8 mouse cellular contexts compared by ENCODE assay signal in the genomic region with DNA sequence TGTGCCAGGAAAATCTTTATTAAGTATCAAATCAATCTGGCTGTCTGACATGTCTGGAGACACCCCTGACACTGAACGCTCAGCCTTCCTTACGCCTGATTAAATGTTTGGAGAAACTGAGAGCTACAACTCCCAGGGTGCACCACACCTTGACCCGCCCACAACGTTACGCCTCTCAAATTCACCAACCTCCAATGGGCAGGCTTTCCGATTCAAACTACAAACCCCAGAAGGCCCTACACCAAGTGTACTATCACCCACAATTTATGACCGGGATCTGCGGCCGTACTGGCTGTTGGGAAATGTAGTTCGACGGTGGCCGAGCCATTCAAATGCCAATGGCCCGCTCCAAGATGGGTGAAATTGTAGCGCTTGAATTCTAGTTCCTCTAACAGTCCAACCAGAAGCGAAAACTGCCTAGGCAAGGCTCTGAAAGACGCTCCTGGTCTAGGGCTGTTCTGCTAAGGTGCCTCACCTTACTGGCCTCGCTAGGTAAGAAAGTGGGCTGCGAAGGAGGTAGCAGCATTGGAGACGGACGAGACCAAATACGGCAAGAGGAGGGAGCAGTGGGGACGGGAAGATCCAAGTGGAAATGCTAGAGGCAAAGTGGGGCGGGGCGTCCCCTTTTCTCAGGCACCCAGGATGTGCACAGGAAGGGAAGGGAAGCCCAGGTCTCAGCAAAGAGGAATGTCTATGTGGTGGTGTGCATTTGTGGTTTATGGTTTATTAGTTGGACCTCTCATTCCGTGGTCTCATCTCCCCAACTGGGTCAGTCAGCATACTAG. TPM values are rescaled to one million over a fixed set of nuclear protein-coding genes. Genes with fewer than 3 reads are reported as not detected.
DNase-seq lines count a peak whose midpoint lies in the region; ATAC-seq and TF ChIP-seq lines count a peak whose summit lies in the region.

A gene (plus strand): TSS at position 305 of the 785 bp plus-strand sequence.

- H3K9ac ChIP-seq in kidney, embryonic 14.5 days (ENCODE audit: low read depth, low read length), result peak within 1 kb of the TSS; percentile 60
- peak within 1 kb of the TSS; percentile 59 for H3K9ac ChIP-seq in limb, embryonic 15.5 days

- peaks cover 7% of the 10 kb centered on the region for H3K4me1 ChIP-seq in bone marrow macrophage, adult 2 months (ENCODE audit: control insufficient read depth, insufficient read depth, low read length)
- no peaks in the 10 kb centered on the region for H3K4me1 ChIP-seq in embryonic fibroblast, embryonic 13.5 days (ENCODE audit: control insufficient read depth, insufficient read depth, low read length)
- peaks cover 7% of the 10 kb centered on the region for H3K4me1 ChIP-seq in kidney, embryonic 14.5 days (ENCODE audit: control insufficient read depth, insufficient read depth, low read length)
- H3K4me1 ChIP-seq in limb, embryonic 15.5 days, result peaks cover 13% of the 10 kb centered on the region

- H3K27me3 ChIP-seq in kidney, embryonic 14.5 days (ENCODE audit: control insufficient read depth, insufficient read depth, low read length), result 0 out of 2 replicates have a peak, but pooled peaks cover 2% of the 10 kb centered on the region
- H3K27me3 ChIP-seq in limb, embryonic 15.5 days, result no peaks in the 10 kb centered on the region

- TF ChIP-seq POLR2A in bone marrow macrophage, adult 2 months (IDR thresholded peaks at IDR 0.05; ENCODE audit: borderline replicate concordance, low read depth, low read length), result no peak
- peak; percentile 96 for TF ChIP-seq POLR2A in embryonic fibroblast, embryonic 13.5 days (IDR thresholded peaks at IDR 0.05; ENCODE audit: low read depth, low read length)

- ATAC-seq in kidney, embryonic 14.5 days (ENCODE audit: low FRiP score, low TSS enrichment), result peak; percentile 99
- ATAC-seq in limb, embryonic 15.5 days (ENCODE audit: insufficient number of reproducible peaks, low FRiP score, low TSS enrichment, low read depth), result peak; percentile 99

- peak; percentile 96 for DNase-seq in A20 (ENCODE audit: low read depth, low spot score)
- peak; percentile 97 to 98 for DNase-seq in heart, adult 9 months (ENCODE audit: low spot score in 2 of 2)
- DNase-seq in monocyte, adult 2 months (ENCODE audit: low read depth in 1 of 2, low spot score in 2 of 2), result peak; percentile 90 to 91
- peak; percentile 95 to 96 for DNase-seq in spleen, postnatal 36 days (ENCODE audit: low spot score in 2 of 2)

- 1% methylated on average over 25 of the region's 25 CpGs for WGBS in kidney, embryonic 14.5 days
- WGBS in limb, embryonic 15.5 days, result under 1% methylated on average over 25 of the region's 25 CpGs

- peak within 1 kb of the TSS; percentile 93 for H3K4me3 ChIP-seq in bone marrow macrophage, adult 2 months (ENCODE audit: insufficient read depth, low read length)
- H3K4me3 ChIP-seq in embryonic fibroblast, embryonic 13.5 days (ENCODE audit: insufficient read depth, low read length), result peak within 1 kb of the TSS; percentile 89
- H3K4me3 ChIP-seq in kidney, embryonic 14.5 days (ENCODE audit: low read length), result peak within 1 kb of the TSS; percentile 70
- peak within 1 kb of the TSS; percentile 69 for H3K4me3 ChIP-seq in limb, embryonic 15.5 days

- H3K9me3 ChIP-seq in kidney, embryonic 14.5 days (ENCODE audit: control insufficient read depth, low read length), result no peaks in the 10 kb centered on the region
- no peaks in the 10 kb centered on the region for H3K9me3 ChIP-seq in limb, embryonic 15.5 days

- peaks cover 16% of the 10 kb centered on the region for H3K36me3 ChIP-seq in kidney, embryonic 14.5 days (ENCODE audit: control insufficient read depth, insufficient read depth, low read length)
- H3K36me3 ChIP-seq in limb, embryonic 15.5 days, result peaks cover 26% of the 10 kb centered on the region

- peak within 1 kb of the TSS; percentile 45 for H3K4me2 ChIP-seq in kidney, embryonic 14.5 days (replicated peaks; ENCODE audit: low read depth, low read length)
- peak within 1 kb of the TSS; percentile 60 for H3K4me2 ChIP-seq in limb, embryonic 15.5 days

- peak within 1 kb of the TSS; percentile 84 for H3K27ac ChIP-seq in bone marrow macrophage, adult 2 months (ENCODE audit: insufficient read depth, low read depth, low read length)
- H3K27ac ChIP-seq in embryonic fibroblast, embryonic 13.5 days (ENCODE audit: insufficient read depth, low read length), result peak within 1 kb of the TSS; percentile 80
- peak within 1 kb of the TSS; percentile 63; the same call in 1 of the 2 replicates for H3K27ac ChIP-seq in kidney, embryonic 14.5 days (ENCODE audit: low read depth, low read length)
- H3K27ac ChIP-seq in limb, embryonic 15.5 days, result peak within 1 kb of the TSS; percentile 92

- no peak for TF ChIP-seq CTCF in bone marrow macrophage, adult 2 months (IDR thresholded peaks at IDR 0.05; ENCODE audit: low read depth, low read length)
- TF ChIP-seq CTCF in embryonic fibroblast, embryonic 13.5 days (IDR thresholded peaks at IDR 0.05; ENCODE audit: borderline replicate concordance, insufficient read depth, low read length), result no peak

RNA-seq across cellular contexts. Expression of the gene that starts here (rescaled TPM):
- 20.2 and 22.3 TPM in 2 replicates for polyA plus RNA-seq in bone marrow macrophage, adult 2 months (2012; ENCODE audit: insufficient read depth, insufficient read length, missing spikeins)
- polyA plus RNA-seq in embryonic fibroblast, embryonic 13.5 days (2011; ENCODE audit: insufficient read length, low read depth, missing spikeins), result 24.9 and 28.0 TPM in 2 replicates
- 16.0 and 24.4 TPM in 2 replicates for polyA plus RNA-seq in kidney, embryonic 14.5 days (2014; fragmentation: Nextera tagmentation; extraction: Ambion mirVana)
- polyA plus RNA-seq in limb, embryonic 15.5 days (2015; fragmentation: Nextera tagmentation; extraction: Ambion mirVana), result 21.6 and 23.8 TPM in 2 replicates

Comparison
In these comparisons a context has a peak if more than half of its experiments do, and no peak if none do; other contexts are left out.
1. Peak in every context shown above with its lines: DNase-seq, ATAC-seq, H3K4me3 ChIP-seq and H3K27ac ChIP-seq.